Mouse (Mus musculus): ENCODE results near the gene Ltbr.

GRCm38 (mm10) chr6:125265239-125265638 is 48.4 kb downstream of the Ltbr start:
- TF ChIP-seq CTCF (IDR thresholded peaks at IDR 0.05; ENCODE audit: control insufficient read depth, insufficient read depth, insufficient read length), result no peak
- TF ChIP-seq MAX (IDR thresholded peaks at IDR 0.05), result no peak
